Mouse (Mus musculus) testis, adult 2 months (tissue): ENCODE results near the gene Kdm4d.

Source experiments
- CTCF ChIP-seq: fragments of 200-500 bp; IDR thresholded peaks from 2 replicates; pipeline ENCODE4 v1.5.1; 2012; ENCODE audit warnings: low read depth, mild to moderate bottlenecking, inconsistent platforms, low read length, moderate library complexity; ENCODE audit not compliant: control insufficient read depth, insufficient read depth, insufficient replicate concordance
- POLR2A ChIP-seq: fragments of 200-500 bp; IDR thresholded peaks from 2 replicates; pipeline ENCODE4 v1.6.1; 2012; ENCODE audit warnings: low read depth, mild to moderate bottlenecking, inconsistent platforms, low read length, moderate library complexity; ENCODE audit not compliant: control insufficient read depth

GRCm38 (mm10) chr9:14548366-14548761 lies 48.1 kb upstream of the Kdm4d start:
- TF ChIP-seq CTCF (no peak), POLR2A (no peak)
